Mouse (Mus musculus) stomach, embryonic 15.5 days (tissue): ENCODE results near the gene Nr2c2ap. TPM values are rescaled to one million over a fixed set of nuclear protein-coding genes. Genes with fewer than 3 reads are reported as not detected.

ENCODE experiments used
- ATAC-seq: fragments of 200-750 bp; cut with Nextera tagmentation; 2 replicates; pipeline ENCODE4 v1.8.0; 2017; ENCODE audit warnings: low read depth, moderate number of reproducible peaks, moderate TSS enrichment; ENCODE audit not compliant: insufficient read depth, low FRiP score
- H3K27ac ChIP-seq: fragments of 300-500 bp; sonication (generic); 2 replicates; pipeline ENCODE4 v1.5.1; 2015; ENCODE audit warnings: mild to moderate bottlenecking, inconsistent platforms
- H3K27me3 ChIP-seq: fragments of 300-500 bp; sonication (generic); replicated peaks from 2 replicates; pipeline ENCODE4 v1.6.1; 2015; ENCODE audit warnings: inconsistent platforms
- H3K36me3 ChIP-seq: fragments of 300-500 bp; sonication (generic); 2 replicates; pipeline ENCODE4 v1.6.1; 2015; ENCODE audit warnings: inconsistent platforms
- H3K4me1 ChIP-seq: fragments of 300-500 bp; sonication (generic); 2 replicates; pipeline ENCODE4 v1.6.1; 2015; ENCODE audit warnings: inconsistent platforms
- H3K4me2 ChIP-seq: fragments of 300-500 bp; sonication (generic); 2 replicates; pipeline ENCODE4 v1.6.1; 2015; ENCODE audit warnings: mild to moderate bottlenecking, inconsistent platforms
- H3K4me3 ChIP-seq: fragments of 300-500 bp; sonication (generic); replicated peaks from 2 replicates; pipeline ENCODE4 v1.5.1; 2015; ENCODE audit warnings: inconsistent platforms
- H3K9ac ChIP-seq: fragments of 300-500 bp; sonication (generic); 2 replicates; pipeline ENCODE4 v1.6.1; 2015; ENCODE audit warnings: inconsistent platforms
- H3K9me3 ChIP-seq: fragments of 300-500 bp; sonication (generic); 2 replicates; pipeline ENCODE4 v1.6.1; 2016; ENCODE audit warnings: inconsistent platforms
- WGBS: fragments of 180-500 bp; shearing (Covaris S2); methylation state at CpG from one replicate; pipeline ENCODE4 v1.1.7; 2015; 5-methylcytosine and 5-hydroxymethylcytosine counted together
- polyA plus RNA-seq: library from polyadenylated mRNA; unstranded; fragments of >200 nt; fragmentation: Nextera tagmentation; extraction: Ambion mirVana; gene quantifications from 2 replicates; pipeline ENCODE4 v1.2.1, GENCODE M21; 2015

The Nr2c2ap gene
- polyA plus RNA-seq, 1 experiment from 2014 or later, result 39.4 TPM

GRCm38 (mm10) chr8:70150158-70150557, 19.0 kb downstream of the Nr2c2ap start:
- H3K9me3 ChIP-seq, result no peaks in the 10 kb centered on the region
- no peaks in the 10 kb centered on the region for H3K27me3 ChIP-seq
- 0 out of 2 replicates have a peak, but pooled peaks cover 8% of the 10 kb centered on the region for H3K4me1 ChIP-seq
- ATAC-seq, result no peak
- 0 out of 2 replicates have a peak overlapping the region, but pooled peaks have one; percentile 2 for H3K4me2 ChIP-seq
- WGBS, result 14% methylated on average over 13 of the region's 13 CpGs
- H3K27ac ChIP-seq, result no peak overlapping the region
- peaks cover 13% of the 10 kb centered on the region; the same call in 1 of the 2 replicates for H3K36me3 ChIP-seq
- no peak overlapping the region for H3K9ac ChIP-seq
- no peak overlapping the region for H3K4me3 ChIP-seq

- H3K4me3 ChIP-seq, result no peak overlapping the region; the same call in 1 of the 2 replicates
These were observed 21.6 kb downstream of the Nr2c2ap start for GRCm38 (mm10) chr8:70152537-70153257.

GRCm38 (mm10) chr8:70157240-70157800, 26.2 kb downstream of the Nr2c2ap start:
- 89% methylated on average over 1 of the region's 1 CpGs for WGBS
- H3K27ac ChIP-seq, result no peak overlapping the region
- no peak overlapping the region for H3K4me3 ChIP-seq

More at GRCm38 (mm10) chr8:70152537-70153257, 21.6 kb downstream of the Nr2c2ap start:
- WGBS, result 11% methylated on average over 13 of the region's 22 CpGs
- Histone ChIP-seq H3K4me2 (peak overlapping the region; percentile 39; the same call in 1 of the 2 replicates), H3K27me3 (no peaks in the 10 kb centered on the region), H3K9ac (no peak overlapping the region), H3K4me1 (0 out of 2 replicates have a peak, but pooled peaks cover 8% of the 10 kb centered on the region), H3K36me3 (no peaks in the 10 kb centered on the region), H3K9me3 (no peaks in the 10 kb centered on the region), H3K27ac (no peak overlapping the region)
- peak; percentile 93 for ATAC-seq

GRCm38 (mm10) chr8:70158069-70158853, 27.1 kb downstream of the Nr2c2ap start:
- Histone ChIP-seq H3K4me1 (0 out of 2 replicates have a peak, but pooled peaks cover 6% of the 10 kb centered on the region), H3K9ac (no peak overlapping the region), H3K4me3 (peak overlapping the region; percentile 48), H3K36me3 (no peaks in the 10 kb centered on the region), H3K27me3 (no peaks in the 10 kb centered on the region; the same call in 1 of the 2 replicates), H3K4me2 (peak overlapping the region; percentile 83), H3K9me3 (no peaks in the 10 kb centered on the region), H3K27ac (no peak overlapping the region)
- peak; percentile 90 for ATAC-seq
- 9% methylated on average over 40 of the region's 40 CpGs for WGBS

More at GRCm38 (mm10) chr8:70157240-70157800, 26.2 kb downstream of the Nr2c2ap start:
- no peaks in the 10 kb centered on the region for H3K9me3 ChIP-seq
- H3K4me1 ChIP-seq, result 0 out of 2 replicates have a peak, but pooled peaks cover 9% of the 10 kb centered on the region
- no peak for ATAC-seq
- no peak overlapping the region for H3K4me2 ChIP-seq
- H3K36me3 ChIP-seq, result no peaks in the 10 kb centered on the region
- H3K9ac ChIP-seq, result no peak overlapping the region
- H3K27me3 ChIP-seq, result no peaks in the 10 kb centered on the region; the same call in 1 of the 2 replicates

GRCm38 (mm10) chr8:70159211-70159610, 28.1 kb downstream of the Nr2c2ap start:
- Histone ChIP-seq H3K27ac (no peak overlapping the region), H3K4me3 (no peak overlapping the region), H3K4me2 (0 out of 2 replicates have a peak overlapping the region, but pooled peaks have one; percentile 83), H3K9ac (no peak overlapping the region), H3K9me3 (no peaks in the 10 kb centered on the region), H3K4me1 (0 out of 2 replicates have a peak, but pooled peaks cover 6% of the 10 kb centered on the region), H3K27me3 (no peaks in the 10 kb centered on the region; the same call in 1 of the 2 replicates), H3K36me3 (no peaks in the 10 kb centered on the region)
- no peak for ATAC-seq
- 81% methylated on average over 4 of the region's 4 CpGs for WGBS

GRCm38 (mm10) chr8:70160015-70160414, 28.9 kb downstream of the Nr2c2ap start:
- Histone ChIP-seq H3K4me3 (no peak overlapping the region), H3K4me1 (0 out of 2 replicates have a peak, but pooled peaks cover 6% of the 10 kb centered on the region), H3K9me3 (no peaks in the 10 kb centered on the region), H3K27ac (no peak overlapping the region), H3K9ac (no peak overlapping the region), H3K4me2 (no peak overlapping the region), H3K36me3 (no peaks in the 10 kb centered on the region), H3K27me3 (no peaks in the 10 kb centered on the region; the same call in 1 of the 2 replicates)
- no peak for ATAC-seq
- 51% methylated on average over 13 of the region's 13 CpGs for WGBS

GRCm38 (mm10) chr8:70163316-70163715, 32.2 kb downstream of the Nr2c2ap start:
- no peak overlapping the region for H3K27ac ChIP-seq
- no peak overlapping the region for H3K4me2 ChIP-seq
- no peak for ATAC-seq
- H3K9ac ChIP-seq, result no peak overlapping the region
- no peak overlapping the region for H3K4me3 ChIP-seq
- WGBS, result 75% methylated on average over 3 of the region's 3 CpGs
- H3K4me1 ChIP-seq, result peaks cover 11% of the 10 kb centered on the region; the same call in 1 of the 2 replicates
- H3K27me3 ChIP-seq, result peaks cover 7% of the 10 kb centered on the region; the same call in 1 of the 2 replicates
- H3K36me3 ChIP-seq, result no peaks in the 10 kb centered on the region
- H3K9me3 ChIP-seq, result no peaks in the 10 kb centered on the region

- Histone ChIP-seq H3K9me3 (no peaks in the 10 kb centered on the region), H3K4me1 (peaks cover 7% of the 10 kb centered on the region; the same call in 1 of the 2 replicates), H3K27ac (no peak overlapping the region), H3K9ac (no peak overlapping the region), H3K4me2 (peak overlapping the region; percentile 56), H3K4me3 (peak overlapping the region; percentile 19), H3K27me3 (0 out of 2 replicates have a peak, but pooled peaks cover 7% of the 10 kb centered on the region), H3K36me3 (no peaks in the 10 kb centered on the region)
- 4% methylated on average over 21 of the region's 21 CpGs for WGBS
- peak; percentile 72; the same call in 1 of the 2 replicates for ATAC-seq
These were observed 35.5 kb downstream of the Nr2c2ap start for GRCm38 (mm10) chr8:70166504-70167110.

- H3K9ac ChIP-seq, result no peak overlapping the region
- 0 out of 2 replicates have a peak, but pooled peaks cover 7% of the 10 kb centered on the region for H3K27me3 ChIP-seq
- no peak for ATAC-seq
- 70% methylated on average over 3 of the region's 3 CpGs for WGBS
- no peak overlapping the region for H3K4me3 ChIP-seq
- H3K36me3 ChIP-seq, result no peaks in the 10 kb centered on the region
- H3K4me2 ChIP-seq, result no peak overlapping the region
- H3K4me1 ChIP-seq, result peaks cover 27% of the 10 kb centered on the region
- no peak overlapping the region for H3K27ac ChIP-seq
- no peaks in the 10 kb centered on the region for H3K9me3 ChIP-seq
These were observed 39.0 kb downstream of the Nr2c2ap start for GRCm38 (mm10) chr8:70170116-70170515.

- Histone ChIP-seq H3K36me3 (no peaks in the 10 kb centered on the region), H3K9me3 (no peaks in the 10 kb centered on the region), H3K4me2 (no peak overlapping the region), H3K9ac (no peak overlapping the region), H3K4me1 (peaks cover 27% of the 10 kb centered on the region), H3K27ac (no peak overlapping the region), H3K4me3 (no peak overlapping the region), H3K27me3 (0 out of 2 replicates have a peak, but pooled peaks cover 7% of the 10 kb centered on the region)
- 76% methylated on average over 3 of the region's 3 CpGs for WGBS
- no peak for ATAC-seq
These were observed 39.6 kb downstream of the Nr2c2ap start for GRCm38 (mm10) chr8:70170748-70171147.

- Histone ChIP-seq H3K36me3 (no peaks in the 10 kb centered on the region), H3K9ac (no peak overlapping the region), H3K4me1 (peaks cover 27% of the 10 kb centered on the region), H3K27me3 (0 out of 2 replicates have a peak, but pooled peaks cover 3% of the 10 kb centered on the region), H3K4me3 (no peak overlapping the region), H3K9me3 (no peaks in the 10 kb centered on the region), H3K4me2 (no peak overlapping the region; the same call in 1 of the 2 replicates), H3K27ac (no peak overlapping the region)
- WGBS, result 75% methylated on average over 7 of the region's 7 CpGs
- no peak for ATAC-seq
These were observed 40.1 kb downstream of the Nr2c2ap start for GRCm38 (mm10) chr8:70171240-70171639.
